Mouse (Mus musculus) thymus, postnatal 10 days (tissue): ENCODE data around the gene Tbca.

ENCODE experiments used
- DNase-seq, 2 experiments: peaks; one replicate each; pipeline ENCODE4 v3.0.0; 2021; ENCODE audit warnings: low spot score in 2 of 2

The Tbca gene

GRCm38 (mm10) chr13:94877991-94878745, 89.5 kb downstream of the Tbca start:
- no peak for DNase-seq

DNA sequence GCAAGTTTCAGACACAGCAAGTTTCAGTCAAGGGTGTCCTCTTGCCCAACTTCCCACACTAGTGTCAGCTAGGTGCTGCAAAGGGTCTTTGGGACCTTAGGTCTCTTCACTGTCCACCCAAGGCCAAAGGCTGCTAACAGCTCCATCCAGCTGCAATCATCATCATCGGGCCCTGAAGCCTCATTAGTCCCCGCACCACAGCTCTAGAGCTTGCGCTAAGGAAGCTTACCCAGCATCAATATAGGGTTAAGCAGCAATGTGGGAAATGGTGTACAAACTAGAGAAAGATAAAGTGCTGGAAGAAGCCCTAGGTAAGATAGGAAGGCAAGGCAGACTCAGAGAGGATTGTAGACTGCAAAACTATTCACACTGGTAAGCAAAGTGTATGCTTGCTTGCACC, 92.5 kb downstream of the Tbca start:
- no peak for DNase-seq

DNA sequence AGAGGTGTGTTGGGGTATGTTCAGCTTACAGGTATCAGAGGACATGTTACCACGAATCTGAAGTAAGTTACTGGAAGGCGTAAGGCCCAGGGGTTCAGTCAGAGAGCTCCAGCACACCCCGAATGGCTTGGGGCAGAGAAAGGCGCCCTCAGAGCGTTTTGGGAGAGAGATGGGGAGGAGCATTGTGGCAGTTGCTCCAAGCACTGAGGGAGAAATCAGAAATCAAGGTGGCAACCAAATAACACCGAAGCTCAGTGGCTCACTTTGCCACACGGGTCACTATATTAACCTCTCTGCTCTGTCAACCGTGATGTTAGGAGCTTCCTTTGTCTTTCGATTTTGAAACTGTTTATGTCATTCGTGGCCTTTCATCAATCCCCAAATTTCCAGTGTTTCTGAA, 93.5 kb downstream of the Tbca start:
- DNase-seq, result no peak

DNA sequence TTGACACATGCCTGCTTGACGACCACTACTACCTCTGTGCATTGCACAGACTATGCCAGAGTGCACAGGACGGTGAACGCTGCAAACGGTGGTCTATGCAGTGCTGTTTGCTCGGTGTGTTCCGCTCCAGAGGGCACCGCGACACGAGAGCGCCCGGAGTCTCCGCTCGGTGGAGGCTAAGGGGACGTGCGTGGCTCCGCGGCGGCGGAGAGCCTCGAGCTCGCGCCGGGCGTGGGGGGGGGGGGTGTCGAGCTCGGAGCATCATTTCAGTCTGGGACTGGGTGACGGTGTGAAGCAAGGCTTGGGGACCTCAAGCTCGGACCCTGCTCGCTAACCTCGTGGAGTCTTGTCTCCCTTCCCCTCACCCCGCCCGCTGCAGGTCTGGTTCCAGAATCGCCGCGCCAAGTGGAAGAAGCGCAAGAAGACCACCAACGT, 94.0 kb downstream of the Tbca start:
- DNase-seq, result no peak

DNA sequence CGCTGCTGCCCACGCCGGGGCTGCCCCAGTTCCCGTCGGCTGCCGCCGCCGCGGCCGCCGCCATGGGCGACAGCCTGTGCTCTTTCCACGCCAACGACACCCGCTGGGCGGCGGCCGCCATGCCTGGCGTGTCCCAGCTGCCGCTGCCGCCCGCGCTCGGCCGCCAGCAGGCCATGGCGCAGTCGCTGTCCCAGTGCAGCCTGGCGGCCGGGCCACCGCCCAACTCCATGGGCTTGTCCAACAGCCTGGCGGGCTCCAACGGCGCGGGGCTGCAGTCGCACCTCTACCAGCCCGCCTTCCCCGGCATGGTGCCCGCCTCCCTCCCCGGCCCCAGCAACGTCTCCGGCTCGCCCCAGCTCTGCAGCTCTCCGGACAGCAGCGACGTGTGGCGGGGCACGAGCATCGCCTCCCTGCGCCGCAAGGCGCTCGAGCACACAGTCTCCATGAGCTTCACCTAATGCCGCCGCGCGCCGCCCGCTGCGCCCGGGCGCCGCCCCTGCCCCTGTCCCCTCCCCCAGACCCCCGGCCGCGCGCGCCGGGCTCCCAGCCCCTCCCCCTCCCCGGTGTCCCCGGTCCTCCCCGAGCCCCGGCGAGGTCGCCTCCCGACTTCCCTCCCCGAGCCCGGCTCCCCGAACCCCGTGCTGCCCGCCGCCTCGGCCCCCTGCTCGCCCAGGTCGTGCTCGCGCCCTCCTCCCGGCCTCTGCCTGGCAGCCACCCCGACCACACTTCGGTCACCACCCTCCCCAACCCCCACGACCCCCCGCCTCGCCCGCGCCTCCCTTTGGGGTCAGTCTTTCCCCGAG, 94.7 kb downstream of the Tbca start:
- DNase-seq, result no peak

GRCm38 (mm10) chr13:94883966-94884960, 95.6 kb downstream of the Tbca start:
- DNase-seq, result no peak

- no peak for DNase-seq
Observed at GRCm38 (mm10) chr13:94885291-94886235, 96.9 kb downstream of the Tbca start.
